Mouse (Mus musculus) forebrain, embryonic 13.5 days (tissue): ENCODE measurements around the gene Sart3. TPM values are rescaled to one million over a fixed set of nuclear protein-coding genes. Genes with fewer than 3 reads are reported as not detected.

Experiments
- ATAC-seq: fragments of 200-750 bp; cut with Nextera tagmentation; 2 replicates; pipeline ENCODE4 v1.8.0; 2017
- H3K27ac ChIP-seq: fragments of 300-500 bp; sonication (generic); 2 replicates; pipeline ENCODE4 v1.5.1; 2015; ENCODE audit warnings: inconsistent platforms, mild to moderate bottlenecking, moderate library complexity
- H3K27me3 ChIP-seq: fragments of 300-500 bp; sonication (generic); 2 replicates; pipeline ENCODE4 v1.6.1; 2015; ENCODE audit warnings: mild to moderate bottlenecking, inconsistent platforms
- H3K36me3 ChIP-seq: fragments of 300-500 bp; sonication (generic); 2 replicates; pipeline ENCODE4 v1.6.1; 2015; ENCODE audit warnings: mild to moderate bottlenecking, inconsistent platforms; ENCODE audit not compliant: poor library complexity, severe bottlenecking
- H3K4me1 ChIP-seq: fragments of 300-500 bp; sonication (generic); 2 replicates; pipeline ENCODE4 v1.6.1; 2015; ENCODE audit warnings: inconsistent platforms
- H3K4me2 ChIP-seq: fragments of 300-500 bp; sonication (generic); 2 replicates; pipeline ENCODE4 v1.6.1; 2015; ENCODE audit warnings: inconsistent platforms, mild to moderate bottlenecking, moderate library complexity
- H3K4me3 ChIP-seq: fragments of 300-500 bp; sonication (generic); 2 replicates; pipeline ENCODE4 v1.5.1; 2015; ENCODE audit warnings: mild to moderate bottlenecking, inconsistent platforms
- H3K9ac ChIP-seq: fragments of 300-500 bp; sonication (generic); 2 replicates; pipeline ENCODE4 v1.6.1; 2015; ENCODE audit warnings: mild to moderate bottlenecking, inconsistent platforms
- H3K9me3 ChIP-seq: fragments of 300-500 bp; sonication (generic); replicated peaks from 2 replicates; pipeline ENCODE4 v1.6.1; 2016; ENCODE audit warnings: inconsistent platforms
- WGBS: fragments of 180-500 bp; shearing (Covaris S2); methylation state at CpG from one replicate; pipeline ENCODE4 v1.1.7; 2015; 5-methylcytosine and 5-hydroxymethylcytosine counted together
- polyA plus RNA-seq: library from polyadenylated mRNA; unstranded; fragments of >200 nt; fragmentation: Nextera tagmentation; extraction: Ambion mirVana; gene quantifications from 2 replicates; pipeline ENCODE4 v1.2.1, GENCODE M21; 2015

Sart3 gene
- polyA plus RNA-seq, 1 experiment from 2014 or later: 57.2 TPM

DNA sequence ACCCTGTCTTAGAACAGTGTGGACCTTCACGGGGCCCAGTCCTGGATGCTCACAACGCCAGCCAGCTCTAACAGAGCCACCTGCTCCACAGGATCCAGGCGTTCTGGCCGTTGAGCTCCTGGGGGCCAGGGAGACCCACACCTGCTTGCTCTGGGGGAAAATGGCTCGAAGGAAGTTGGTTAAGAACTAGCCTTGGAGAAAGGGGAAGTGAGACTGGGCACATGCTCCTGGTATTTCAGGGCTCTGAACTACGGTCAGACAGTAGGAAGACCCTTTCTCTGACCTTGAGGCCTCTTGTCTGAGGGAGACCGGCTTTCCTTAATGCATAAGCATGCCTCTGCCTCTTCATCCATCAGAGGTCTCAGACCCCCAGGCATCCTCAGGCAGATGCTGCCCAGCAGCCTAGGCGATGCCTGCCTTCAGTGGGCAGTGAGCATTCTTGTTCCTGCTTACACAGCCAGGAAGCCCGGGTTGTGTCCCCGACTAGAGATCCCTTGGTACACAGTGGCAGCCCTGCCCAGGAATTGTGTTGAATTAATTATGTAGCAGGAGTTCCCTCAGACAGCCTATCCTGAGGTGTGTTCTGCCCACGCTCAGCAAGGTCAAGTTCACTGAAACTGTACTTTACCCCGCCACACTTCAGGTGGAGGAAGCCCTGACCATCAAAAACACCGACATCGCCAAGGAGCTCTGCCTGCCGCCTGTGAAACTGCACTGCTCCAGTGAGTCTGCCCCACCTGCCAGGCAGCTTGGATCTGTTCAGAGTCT lies 4.0 kb upstream of the Sart3 start:
- peaks cover 45% of the 10 kb centered on the region for H3K36me3 ChIP-seq
- H3K27ac ChIP-seq: no peak overlapping the region
- H3K27me3 ChIP-seq: no peaks in the 10 kb centered on the region
- no peak overlapping the region for H3K4me2 ChIP-seq
- no peaks in the 10 kb centered on the region for H3K9me3 ChIP-seq
- H3K4me1 ChIP-seq: peaks cover 11% of the 10 kb centered on the region
- H3K4me3 ChIP-seq: no peak overlapping the region
- no peak for ATAC-seq
- WGBS: 91% methylated on average over 15 of the region's 15 CpGs
- H3K9ac ChIP-seq: no peak overlapping the region

DNA sequence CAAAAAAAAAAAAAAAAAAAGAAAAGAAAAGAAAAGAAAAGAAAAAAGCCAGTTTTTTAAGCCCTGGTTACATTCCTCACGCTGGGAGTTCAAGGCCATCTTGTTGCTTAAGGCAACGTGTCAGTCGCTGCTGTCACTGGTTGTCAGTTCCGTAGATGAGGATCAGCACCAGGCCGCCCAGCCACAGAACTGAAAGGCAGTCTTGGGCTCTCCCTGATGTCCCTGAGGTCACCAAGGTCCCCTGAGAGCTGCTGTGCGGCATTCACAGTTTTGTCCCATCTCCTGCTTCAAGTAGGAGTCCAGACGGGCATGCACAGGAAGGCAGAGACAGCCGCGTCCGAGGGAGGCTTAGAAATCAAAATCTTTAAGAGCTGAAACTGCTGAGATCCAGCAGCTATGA lies 3.3 kb upstream of the Sart3 start:
- no peak overlapping the region for H3K4me3 ChIP-seq
- peaks cover 14% of the 10 kb centered on the region for H3K4me1 ChIP-seq
- no peak overlapping the region for H3K27ac ChIP-seq
- H3K36me3 ChIP-seq: peaks cover 45% of the 10 kb centered on the region
- no peak overlapping the region for H3K4me2 ChIP-seq
- 91% methylated on average over 10 of the region's 10 CpGs for WGBS
- no peaks in the 10 kb centered on the region for H3K27me3 ChIP-seq
- H3K9ac ChIP-seq: no peak overlapping the region
- ATAC-seq: no peak
- no peaks in the 10 kb centered on the region for H3K9me3 ChIP-seq

DNA sequence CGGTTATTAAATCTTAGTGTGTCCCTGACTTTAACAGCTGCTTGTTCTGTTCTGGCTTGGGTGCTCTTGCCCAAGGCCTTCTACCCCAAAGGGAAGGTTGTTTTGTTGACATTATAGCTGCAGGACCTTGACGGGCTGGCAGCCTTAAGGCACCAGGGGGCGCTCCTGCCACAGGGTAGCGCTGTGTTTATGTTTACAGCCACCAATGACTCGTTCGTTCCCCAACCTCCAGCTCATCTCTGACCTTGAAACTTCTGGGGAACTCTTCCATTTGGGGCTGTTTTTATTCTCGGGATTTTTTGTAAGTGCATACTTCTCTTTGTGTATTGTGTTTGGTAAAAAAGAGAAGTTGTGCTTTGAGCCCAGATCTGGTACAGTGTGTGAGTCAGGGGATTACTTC lies 1.4 kb upstream of the Sart3 start:
- H3K9ac ChIP-seq: no peak overlapping the region
- H3K36me3 ChIP-seq: peaks cover 47% of the 10 kb centered on the region
- H3K4me2 ChIP-seq: peak overlapping the region; percentile 98
- ATAC-seq: no peak
- H3K4me1 ChIP-seq: peaks cover 34% of the 10 kb centered on the region
- H3K4me3 ChIP-seq: peak overlapping the region; percentile 100
- under 1% methylated on average over 7 of the region's 7 CpGs for WGBS
- no peaks in the 10 kb centered on the region for H3K27me3 ChIP-seq
- no peaks in the 10 kb centered on the region for H3K9me3 ChIP-seq
- no peak overlapping the region for H3K27ac ChIP-seq

DNA sequence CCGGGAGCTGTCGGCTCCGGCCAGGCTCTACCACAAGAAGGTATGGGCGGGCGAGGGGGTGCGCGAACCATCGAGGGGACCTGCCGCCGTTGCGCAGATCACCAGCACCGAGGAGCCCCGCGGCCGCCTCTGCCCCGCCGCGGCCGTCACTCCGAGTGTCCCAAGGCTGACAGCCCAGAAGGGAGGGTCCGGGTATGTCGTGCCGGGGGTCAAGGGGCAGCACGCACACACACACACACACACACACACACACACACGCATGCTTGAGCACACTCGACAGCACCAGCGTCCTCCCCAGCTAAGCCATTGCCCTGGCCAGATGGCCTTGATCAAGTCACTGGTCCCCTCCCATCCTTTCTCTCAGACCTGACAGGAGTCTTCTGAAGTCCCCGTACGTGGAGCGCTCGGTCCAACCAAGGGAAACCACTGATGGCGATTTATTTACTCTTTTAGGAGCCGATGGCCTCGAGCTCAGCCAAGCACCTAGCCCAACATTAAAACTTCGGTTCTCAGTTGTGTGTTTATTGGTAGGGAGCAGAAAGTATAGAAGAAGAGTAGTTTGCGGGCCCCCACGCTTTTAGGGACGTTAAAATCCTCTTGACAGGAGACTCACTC lies 702 bp upstream of the Sart3 start:
- peaks cover 36% of the 10 kb centered on the region for H3K4me1 ChIP-seq
- peak overlapping the region; percentile 14; the same call in 1 of the 2 replicates for H3K27ac ChIP-seq
- peak; percentile 54 for ATAC-seq
- H3K36me3 ChIP-seq: peaks cover 48% of the 10 kb centered on the region
- peak overlapping the region; percentile 98 for H3K4me2 ChIP-seq
- WGBS: 2% methylated on average over 35 of the region's 38 CpGs
- H3K27me3 ChIP-seq: no peaks in the 10 kb centered on the region
- H3K9ac ChIP-seq: peak overlapping the region; percentile 96
- peak overlapping the region; percentile 100 for H3K4me3 ChIP-seq
- no peaks in the 10 kb centered on the region for H3K9me3 ChIP-seq

- Histone ChIP-seq H3K27me3 (no peaks in the 10 kb centered on the region), H3K36me3 (peaks cover 50% of the 10 kb centered on the region), H3K4me1 (peaks cover 36% of the 10 kb centered on the region), H3K9me3 (no peaks in the 10 kb centered on the region), H3K27ac (peak overlapping the region; percentile 98), H3K4me2 (peak overlapping the region; percentile 98), H3K4me3 (peak overlapping the region; percentile 100), H3K9ac (peak overlapping the region; percentile 96)
- under 1% methylated on average over 93 of the region's 97 CpGs for WGBS
- ATAC-seq: peak; percentile 79
Measured at GRCm38 (mm10) chr5:113771213-113772162, 822 bp downstream of the Sart3 start.

DNA sequence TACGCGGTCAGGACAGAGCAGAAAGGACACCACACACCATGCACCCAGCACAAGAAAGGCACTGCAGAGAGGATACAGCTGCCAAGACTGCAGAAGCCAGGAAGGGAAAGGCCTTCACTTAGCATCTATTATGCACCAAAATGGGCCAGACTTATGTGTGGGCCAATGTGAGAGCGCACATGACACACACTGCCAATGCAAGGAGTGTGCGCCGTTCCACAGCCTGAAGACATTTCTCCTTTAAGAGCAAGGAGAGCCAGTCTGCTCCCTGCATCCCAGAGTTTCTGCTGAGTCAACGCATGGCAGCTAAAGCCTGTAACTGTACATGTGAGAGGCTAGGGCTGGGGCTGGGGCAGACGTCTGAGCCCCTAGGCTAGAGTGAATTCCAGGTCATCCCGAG lies 3.5 kb downstream of the Sart3 start:
- ATAC-seq: no peak
- H3K4me2 ChIP-seq: no peak overlapping the region
- H3K4me3 ChIP-seq: no peak overlapping the region
- no peaks in the 10 kb centered on the region for H3K27me3 ChIP-seq
- 96% methylated on average over 8 of the region's 8 CpGs for WGBS
- H3K4me1 ChIP-seq: peaks cover 33% of the 10 kb centered on the region
- H3K9me3 ChIP-seq: no peaks in the 10 kb centered on the region
- H3K9ac ChIP-seq: no peak overlapping the region
- no peak overlapping the region for H3K27ac ChIP-seq
- peaks cover 46% of the 10 kb centered on the region for H3K36me3 ChIP-seq

- peaks cover 75% of the 10 kb centered on the region for H3K36me3 ChIP-seq
Measured at GRCm38 (mm10) chr5:113765641-113766526, 6.4 kb downstream of the Sart3 start.

GRCm38 (mm10) chr5:113764426-113764825 lies 7.9 kb downstream of the Sart3 start:
- Histone ChIP-seq H3K4me3 (no peak overlapping the region), H3K9me3 (no peaks in the 10 kb centered on the region), H3K27me3 (no peaks in the 10 kb centered on the region), H3K27ac (no peak overlapping the region), H3K36me3 (peaks cover 90% of the 10 kb centered on the region), H3K9ac (no peak overlapping the region), H3K4me2 (no peak overlapping the region), H3K4me1 (peaks cover 10% of the 10 kb centered on the region)
- 94% methylated on average over 7 of the region's 7 CpGs for WGBS
- ATAC-seq: no peak

More at GRCm38 (mm10) chr5:113765641-113766526, 6.4 kb downstream of the Sart3 start:
- Histone ChIP-seq H3K9me3 (no peaks in the 10 kb centered on the region), H3K4me3 (no peak overlapping the region), H3K27me3 (no peaks in the 10 kb centered on the region), H3K4me2 (no peak overlapping the region), H3K27ac (no peak overlapping the region), H3K4me1 (peaks cover 24% of the 10 kb centered on the region), H3K9ac (no peak overlapping the region)
- WGBS: 92% methylated on average over 13 of the region's 13 CpGs
- no peak for ATAC-seq

DNA sequence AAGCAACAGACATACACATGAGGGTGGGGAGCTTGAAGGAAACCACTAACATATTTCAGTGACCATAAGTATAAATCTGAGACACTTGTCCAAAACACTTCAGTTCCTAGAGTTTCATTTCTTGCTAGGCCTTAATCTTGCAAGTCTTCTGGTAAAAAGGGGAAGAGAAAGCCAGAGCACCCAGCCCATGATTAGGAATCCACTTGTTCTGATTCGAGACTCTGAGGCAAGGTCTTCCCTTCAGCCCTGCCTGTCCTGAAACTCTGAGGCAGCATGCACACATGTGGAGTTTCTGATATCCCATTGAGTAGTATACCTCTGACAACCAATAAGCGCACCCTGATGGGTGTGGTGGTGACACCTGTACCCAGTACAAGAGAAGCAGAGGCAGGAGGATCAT lies 10.7 kb downstream of the Sart3 start:
- no peaks in the 10 kb centered on the region for H3K9me3 ChIP-seq
- H3K4me2 ChIP-seq: no peak overlapping the region
- ATAC-seq: no peak
- H3K9ac ChIP-seq: no peak overlapping the region
- peaks cover 92% of the 10 kb centered on the region for H3K36me3 ChIP-seq
- H3K27ac ChIP-seq: no peak overlapping the region
- H3K27me3 ChIP-seq: no peaks in the 10 kb centered on the region
- 94% methylated on average over 2 of the region's 2 CpGs for WGBS
- H3K4me1 ChIP-seq: no peaks in the 10 kb centered on the region
- H3K4me3 ChIP-seq: no peak overlapping the region

GRCm38 (mm10) chr5:113755347-113756030 lies 16.8 kb downstream of the Sart3 start:
- Histone ChIP-seq H3K27me3 (no peaks in the 10 kb centered on the region), H3K27ac (no peak overlapping the region; the same call in 1 of the 2 replicates), H3K4me2 (no peak overlapping the region), H3K9ac (no peak overlapping the region), H3K4me1 (no peaks in the 10 kb centered on the region), H3K4me3 (no peak overlapping the region), H3K9me3 (no peaks in the 10 kb centered on the region), H3K36me3 (peaks cover 100% of the 10 kb centered on the region)
- WGBS: 94% methylated on average over 15 of the region's 15 CpGs
- ATAC-seq: no peak
